In the genomic region with DNA sequence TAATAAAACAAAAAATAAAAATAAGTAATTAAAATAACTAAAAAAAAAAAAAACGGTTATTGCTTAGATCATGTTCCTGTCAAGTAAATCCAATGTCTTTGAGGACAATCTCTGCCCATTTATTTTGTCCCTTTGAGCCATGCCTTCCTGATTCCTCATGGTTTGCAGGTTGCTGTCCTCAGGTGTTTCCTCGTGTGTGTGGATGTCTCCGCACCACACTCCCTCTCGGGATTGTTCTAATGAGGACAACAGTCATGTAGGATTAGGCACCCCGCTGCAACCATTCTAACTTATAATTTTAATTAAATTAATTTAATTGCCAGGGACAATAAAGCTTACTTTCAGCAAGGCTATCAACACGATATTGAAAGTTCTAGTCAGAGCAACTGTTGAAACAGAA, we compare ENCODE assay signal across 34 mouse cellular contexts.
"Had no signal": no experiment of that assay in that cellular context is flagged by ENCODE, and none has a peak within 500 bp of the region (broad histone marks: within the 10 kb centered on the region; RNA-seq: fewer than 3 reads in every experiment).

No protein-coding gene starts in this region.

- H3K4me1 ChIP-seq: hindbrain, embryonic 13.5 days; hindbrain, embryonic 15.5 days; intestine, embryonic 15.5 days had no signal

- H3K36me3 ChIP-seq: heart, embryonic 12.5 days; heart, embryonic 13.5 days; heart, embryonic 15.5 days; hindbrain, embryonic 10.5 days; hindbrain, embryonic 12.5 days; hindbrain, embryonic 13.5 days; hindbrain, embryonic 15.5 days; intestine, embryonic 15.5 days; kidney, embryonic 15.5 days had no signal

- H3K9ac ChIP-seq: heart, embryonic 12.5 days; heart, embryonic 13.5 days; heart, embryonic 15.5 days; hindbrain, embryonic 12.5 days; hindbrain, embryonic 13.5 days; hindbrain, embryonic 14.5 days; hindbrain, embryonic 15.5 days; intestine, embryonic 15.5 days; kidney, embryonic 15.5 days had no signal

- H3K27ac ChIP-seq: heart, embryonic 13.5 days; heart, embryonic 15.5 days; hindbrain, embryonic 10.5 days; hindbrain, embryonic 12.5 days; hindbrain, embryonic 13.5 days; hindbrain, embryonic 14.5 days; hindbrain, embryonic 15.5 days; hindbrain, postnatal 0 days; intestine, embryonic 15.5 days; kidney, embryonic 15.5 days; kidney, postnatal 0 days; layer of hippocampus, adult 2 months had no signal

- ATAC-seq: hindbrain, embryonic 16.5 days; hindbrain, postnatal 0 days; inflammation-experienced regulatory T-cells, adult 6 months; intestine, embryonic 16.5 days; intestine, postnatal 0 days had no signal

- H3K4me3 ChIP-seq: heart, embryonic 12.5 days; heart, embryonic 13.5 days; heart, embryonic 15.5 days; hindbrain, embryonic 10.5 days; hindbrain, embryonic 12.5 days; hindbrain, embryonic 13.5 days; hindbrain, embryonic 15.5 days; intestine, embryonic 15.5 days; kidney, embryonic 15.5 days; layer of hippocampus, adult 2 months had no signal

- H3K9me3 ChIP-seq: heart, embryonic 12.5 days; heart, embryonic 13.5 days; heart, embryonic 15.5 days; hindbrain, embryonic 10.5 days; hindbrain, embryonic 12.5 days; hindbrain, embryonic 13.5 days; hindbrain, embryonic 15.5 days; intestine, embryonic 15.5 days; kidney, embryonic 15.5 days had no signal

- DNase-seq: heart, postnatal 10 days; heart, postnatal 14 days; heart, postnatal 36 days; heart, postnatal 4 days; kidney, adult 11 months; kidney, adult 18-20 months; kidney, adult 2 months; kidney, adult 8-10 months; kidney, adult 9 months; kidney, postnatal 10 days; kidney, postnatal 14 days; kidney, postnatal 25 days; kidney, postnatal 36 days; kidney, postnatal 4 days; layer of hippocampus, adult 9-11 months; layer of hippocampus, postnatal 36 days had no signal

- H3K27me3 ChIP-seq: heart, embryonic 12.5 days; heart, embryonic 13.5 days; heart, embryonic 15.5 days; intestine, embryonic 15.5 days; kidney, embryonic 15.5 days had no signal

- H3K4me2 ChIP-seq: heart, embryonic 11.5 days; heart, embryonic 12.5 days; heart, embryonic 13.5 days; heart, embryonic 15.5 days; hindbrain, embryonic 12.5 days; hindbrain, embryonic 13.5 days; hindbrain, embryonic 14.5 days; hindbrain, embryonic 15.5 days; intestine, embryonic 15.5 days; kidney, embryonic 15.5 days had no signal
